13 mouse cellular contexts compared by ENCODE assay signal in genomic region chr1:193230531-193230930, GRCm38 (mm10). TPM values are rescaled to one million over a fixed set of nuclear protein-coding genes. Genes with fewer than 3 reads are reported as not detected.
"Had no signal": no experiment of that assay in that cellular context is flagged by ENCODE, and none has a peak within 500 bp of the region (broad histone marks: within the 10 kb centered on the region; RNA-seq: fewer than 3 reads in every experiment).

No protein-coding gene starts in this region.

- H3K4me3 ChIP-seq: hindbrain, embryonic 15.5 days; left cerebral cortex, adult 2 months; limb, embryonic 15.5 days; liver, embryonic 15.5 days; midbrain, embryonic 10.5 days; myocyte; neural tube, embryonic 15.5 days had no signal

- H3K9me3 ChIP-seq: hindbrain, embryonic 15.5 days; limb, embryonic 15.5 days; liver, embryonic 15.5 days; midbrain, embryonic 10.5 days; neural tube, embryonic 15.5 days had no signal

- DNase-seq: midbrain, embryonic 14.5 days; right cerebral cortex, adult 18-20 months; right cerebral cortex, postnatal 25 days; thymus, postnatal 36 days had no signal

- H3K27me3 ChIP-seq: hindbrain, embryonic 15.5 days; limb, embryonic 15.5 days; liver, embryonic 15.5 days; neural tube, embryonic 15.5 days had no signal

- H3K36me3 ChIP-seq: hindbrain, embryonic 15.5 days; limb, embryonic 15.5 days; liver, embryonic 15.5 days; midbrain, embryonic 10.5 days; neural tube, embryonic 15.5 days had no signal

- H3K4me2 ChIP-seq: hindbrain, embryonic 15.5 days; limb, embryonic 15.5 days; liver, embryonic 15.5 days; neural tube, embryonic 15.5 days had no signal

- H3K9ac ChIP-seq: hindbrain, embryonic 15.5 days; limb, embryonic 15.5 days; liver, embryonic 15.5 days; neural tube, embryonic 15.5 days had no signal

- H3K27ac ChIP-seq: hindbrain, embryonic 15.5 days; left cerebral cortex, adult 2 months; limb, embryonic 15.5 days; liver, embryonic 15.5 days; midbrain, embryonic 10.5 days; neural tube, embryonic 15.5 days had no signal

- H3K4me1 ChIP-seq: hindbrain, embryonic 15.5 days; neural tube, embryonic 15.5 days had no signal

RNA-seq across cellular contexts. Expression of gene Hsd11b1, which starts 33.3 kb away (rescaled TPM):
- polyA plus RNA-seq: hindbrain, embryonic 11.5 days; neural tube, embryonic 11.5 days had no signal
